Mouse (Mus musculus) kidney, embryonic 15.5 days (tissue): ENCODE measurements at regions not wholly inside any gene's neighbourhood (a gene's known extent, or its start where the extent isn't known, plus 50 kb on each side); places are given as distances from the start of the nearest gene placed in this dataset.

Source experiments
- ATAC-seq: fragments of 200-750 bp; cut with Nextera tagmentation; replicated peaks from 2 replicates; pipeline ENCODE4 v1.8.0; 2017; ENCODE audit warnings: moderate TSS enrichment; ENCODE audit not compliant: low FRiP score
- H3K27ac ChIP-seq: fragments of 300-500 bp; sonication (generic); 2 replicates; pipeline ENCODE4 v1.5.1; 2015; ENCODE audit warnings: mild to moderate bottlenecking, inconsistent platforms
- H3K27me3 ChIP-seq: fragments of 300-500 bp; sonication (generic); 2 replicates; pipeline ENCODE4 v1.6.1; 2015; ENCODE audit warnings: inconsistent platforms
- H3K36me3 ChIP-seq: fragments of 300-500 bp; sonication (generic); 2 replicates; pipeline ENCODE4 v1.6.1; 2015; ENCODE audit warnings: inconsistent platforms
- H3K4me1 ChIP-seq: fragments of 300-500 bp; sonication (generic); 2 replicates; pipeline ENCODE4 v1.6.1; 2015; ENCODE audit warnings: inconsistent platforms
- H3K4me2 ChIP-seq: fragments of 300-500 bp; sonication (generic); 2 replicates; pipeline ENCODE4 v1.6.1; 2015; ENCODE audit warnings: moderate library complexity, mild to moderate bottlenecking, inconsistent platforms
- H3K4me3 ChIP-seq: fragments of 300-500 bp; sonication (generic); replicated peaks from 2 replicates; pipeline ENCODE4 v1.5.1; 2015; ENCODE audit warnings: mild to moderate bottlenecking, inconsistent platforms
- H3K9ac ChIP-seq: fragments of 300-500 bp; sonication (generic); 2 replicates; pipeline ENCODE4 v1.6.1; 2015; ENCODE audit warnings: mild to moderate bottlenecking, inconsistent platforms
- H3K9me3 ChIP-seq: fragments of 300-500 bp; sonication (generic); replicated peaks from 2 replicates; pipeline ENCODE4 v1.6.1; 2016; ENCODE audit warnings: inconsistent platforms
- WGBS: fragments of 180-500 bp; shearing (Covaris S2); methylation state at CpG from one replicate; pipeline ENCODE4 v1.1.7; 2015; ENCODE audit warnings: mixed read lengths; 5-methylcytosine and 5-hydroxymethylcytosine counted together

DNA sequence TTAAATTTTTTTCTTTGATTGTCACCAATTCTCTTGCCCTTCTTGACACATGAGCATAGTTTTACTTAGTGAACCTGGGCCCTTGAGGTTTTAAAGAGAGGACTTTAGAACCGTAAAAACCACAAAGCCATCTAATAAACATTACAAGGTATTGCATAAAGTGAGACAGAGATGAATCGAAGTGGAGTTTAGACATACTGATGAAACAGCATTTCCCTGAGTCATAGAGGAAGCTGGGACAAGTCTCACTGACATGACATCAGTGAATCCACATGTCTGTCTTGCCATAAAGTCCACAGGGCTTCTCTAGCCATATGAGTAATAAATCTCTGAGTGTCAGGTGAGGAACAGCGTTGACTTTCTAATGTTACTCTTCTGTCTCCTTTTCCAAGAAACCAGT, 128.4 kb downstream of the Btc start:
- H3K4me3 ChIP-seq = no peak overlapping the region
- no peak overlapping the region for H3K9ac ChIP-seq
- H3K36me3 ChIP-seq = no peaks in the 10 kb centered on the region
- no peaks in the 10 kb centered on the region for H3K27me3 ChIP-seq
- no peak overlapping the region for H3K27ac ChIP-seq
- 73% methylated on average over 3 of the region's 3 CpGs for WGBS
- no peaks in the 10 kb centered on the region for H3K4me1 ChIP-seq
- H3K4me2 ChIP-seq = no peak overlapping the region
- H3K9me3 ChIP-seq = no peaks in the 10 kb centered on the region
- no peak for ATAC-seq

DNA sequence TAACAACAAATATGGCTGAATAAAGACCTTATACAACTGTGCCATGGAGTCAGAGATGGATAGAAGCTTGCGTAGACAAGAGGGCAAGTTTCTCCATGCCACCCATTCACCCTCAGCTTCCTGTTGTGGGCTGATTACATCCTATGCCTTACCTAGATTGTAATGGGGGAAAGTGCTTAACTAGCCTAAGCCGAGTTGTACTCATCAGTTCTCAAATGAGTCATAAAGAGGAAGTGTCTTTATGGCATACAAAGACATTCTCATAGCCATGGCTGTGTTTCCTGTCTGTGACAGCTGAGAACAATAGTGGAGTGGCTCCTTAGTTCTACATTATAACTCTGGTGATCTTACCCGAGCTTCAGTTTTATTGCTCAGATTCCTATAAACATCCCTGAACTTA, 124.3 kb downstream of the Btc start:
- ATAC-seq = no peak
- H3K9me3 ChIP-seq = no peaks in the 10 kb centered on the region
- H3K27me3 ChIP-seq = no peaks in the 10 kb centered on the region
- no peak overlapping the region for H3K9ac ChIP-seq
- H3K27ac ChIP-seq = no peak overlapping the region
- H3K4me3 ChIP-seq = no peak overlapping the region
- H3K36me3 ChIP-seq = no peaks in the 10 kb centered on the region
- H3K4me1 ChIP-seq = no peaks in the 10 kb centered on the region
- WGBS = 66% methylated on average over 3 of the region's 3 CpGs
- no peak overlapping the region for H3K4me2 ChIP-seq

DNA sequence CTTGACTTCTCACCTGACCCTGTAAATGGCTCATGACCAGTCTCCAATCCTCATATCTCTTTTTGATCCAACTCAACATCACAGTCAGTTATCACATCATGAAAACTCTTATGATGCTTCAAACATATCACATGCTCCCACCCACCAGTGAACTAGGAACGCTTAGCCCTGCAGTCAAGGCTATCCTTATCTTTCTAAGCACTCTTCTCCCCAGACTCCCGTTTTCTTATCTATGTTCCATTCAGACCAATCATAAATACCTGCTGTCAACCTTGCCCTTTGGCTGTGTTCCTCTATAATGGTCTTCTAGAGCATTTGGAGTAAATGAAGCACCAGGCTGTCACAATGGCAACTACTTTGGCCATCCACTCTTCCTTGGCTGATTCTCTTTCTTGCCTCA, 123.3 kb downstream of the Btc start:
- Histone ChIP-seq H3K9me3 (no peaks in the 10 kb centered on the region), H3K4me3 (no peak overlapping the region), H3K27me3 (no peaks in the 10 kb centered on the region), H3K4me1 (no peaks in the 10 kb centered on the region), H3K9ac (no peak overlapping the region), H3K27ac (no peak overlapping the region), H3K4me2 (no peak overlapping the region), H3K36me3 (no peaks in the 10 kb centered on the region)
- ATAC-seq = no peak
- 79% methylated on average over 2 of the region's 2 CpGs for WGBS

DNA sequence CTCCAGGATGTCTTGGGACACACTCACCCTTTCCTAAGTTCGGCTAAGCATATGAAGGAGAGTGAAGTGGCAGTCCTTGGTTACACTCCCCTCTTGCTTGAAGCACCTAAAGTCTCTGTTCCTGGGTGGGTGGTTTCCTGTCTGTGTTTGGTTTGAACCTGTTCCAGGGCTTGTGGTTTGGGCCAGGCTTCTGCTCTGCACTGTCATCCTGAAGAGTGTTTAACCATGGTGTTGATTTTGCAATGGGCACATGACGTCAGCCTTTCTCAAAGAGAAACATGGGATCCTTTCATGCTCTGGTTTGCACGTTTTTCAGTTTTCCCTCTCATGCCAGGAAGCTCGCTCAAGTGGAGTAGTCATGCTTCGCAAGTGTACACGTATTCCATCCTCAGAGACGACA, 119.8 kb downstream of the Btc start:
- no peaks in the 10 kb centered on the region for H3K36me3 ChIP-seq
- H3K4me1 ChIP-seq = no peaks in the 10 kb centered on the region
- H3K9ac ChIP-seq = no peak overlapping the region
- no peak overlapping the region for H3K4me3 ChIP-seq
- no peak overlapping the region for H3K4me2 ChIP-seq
- ATAC-seq = no peak
- H3K27me3 ChIP-seq = no peaks in the 10 kb centered on the region
- H3K9me3 ChIP-seq = no peaks in the 10 kb centered on the region
- WGBS = 69% methylated on average over 7 of the region's 7 CpGs
- H3K27ac ChIP-seq = no peak overlapping the region

DNA sequence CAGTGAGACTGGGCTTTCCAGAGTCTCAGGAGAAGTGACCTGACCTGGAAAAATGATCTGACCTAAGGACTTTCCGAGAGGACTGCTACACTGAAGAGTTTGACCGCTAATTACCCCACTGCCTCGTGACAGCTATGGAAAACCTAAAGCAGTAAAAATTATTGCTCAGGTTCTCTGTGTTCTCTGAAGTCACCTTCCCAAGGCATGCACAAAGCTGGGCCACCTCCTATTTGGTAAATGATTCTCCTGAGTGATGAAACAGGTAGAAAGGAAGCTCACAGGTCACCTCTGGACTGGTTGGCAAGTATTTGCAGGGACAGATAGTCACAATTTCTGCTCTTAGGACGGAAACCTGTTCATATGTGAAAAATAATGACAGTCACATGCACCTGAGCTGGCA, 109.7 kb downstream of the Btc start:
- peak; percentile 43; the same call in 1 of the 2 replicates for ATAC-seq
- no peak overlapping the region for H3K4me3 ChIP-seq
- no peaks in the 10 kb centered on the region for H3K9me3 ChIP-seq
- no peak overlapping the region for H3K9ac ChIP-seq
- no peaks in the 10 kb centered on the region for H3K36me3 ChIP-seq
- H3K27me3 ChIP-seq = no peaks in the 10 kb centered on the region
- no peak overlapping the region for H3K4me2 ChIP-seq
- no peak overlapping the region for H3K27ac ChIP-seq
- 28% methylated on average over 4 of the region's 4 CpGs for WGBS
- H3K4me1 ChIP-seq = no peaks in the 10 kb centered on the region

DNA sequence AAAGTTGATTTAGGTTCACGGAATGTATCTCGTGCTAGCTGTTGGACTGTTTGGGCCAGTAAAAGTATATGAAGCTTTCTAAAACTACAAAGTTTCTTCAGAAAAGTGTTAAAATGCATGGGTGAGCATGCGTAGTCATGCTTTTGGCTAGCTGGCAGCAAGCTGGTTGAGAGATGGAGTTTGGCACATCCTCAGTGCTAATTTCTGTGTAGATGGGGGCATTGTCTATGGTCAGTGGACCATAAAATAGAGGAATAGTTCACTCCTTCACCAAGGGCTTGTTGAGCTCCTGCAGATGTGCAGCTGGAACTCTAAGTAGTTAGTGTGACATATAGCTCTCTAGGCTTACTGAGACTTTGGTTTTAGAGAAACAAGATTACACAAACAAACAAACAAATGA, 107.8 kb downstream of the Btc start:
- no peak overlapping the region for H3K27ac ChIP-seq

DNA sequence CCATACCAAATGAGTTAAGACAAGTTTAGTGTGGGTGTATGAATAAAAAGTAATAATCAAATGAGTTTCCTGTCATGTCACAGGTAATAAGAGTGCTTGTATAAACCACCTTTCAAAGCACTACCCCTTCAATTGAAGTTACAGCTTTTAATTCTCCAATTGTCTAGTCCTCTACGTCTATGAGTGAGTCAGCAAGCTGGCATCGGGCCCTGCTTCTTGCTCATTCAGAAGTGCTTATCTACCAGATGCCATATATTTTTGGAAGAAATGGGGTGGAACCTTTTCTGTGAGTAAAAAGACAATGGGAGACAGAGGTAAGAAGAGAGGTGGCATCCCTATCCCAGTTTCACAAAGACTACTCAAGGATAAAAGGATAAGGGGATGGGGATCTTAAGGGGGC, 105.7 kb downstream of the Btc start:
- H3K9ac ChIP-seq = no peak overlapping the region
- no peak overlapping the region for H3K4me3 ChIP-seq
- ATAC-seq = no peak
- H3K9me3 ChIP-seq = no peaks in the 10 kb centered on the region
- no peaks in the 10 kb centered on the region for H3K27me3 ChIP-seq
- H3K4me1 ChIP-seq = no peaks in the 10 kb centered on the region
- no peaks in the 10 kb centered on the region for H3K36me3 ChIP-seq
- 79% methylated on average over 2 of the region's 2 CpGs for WGBS
- no peak overlapping the region for H3K27ac ChIP-seq
- no peak overlapping the region for H3K4me2 ChIP-seq

More for the DNA sequence above, 107.8 kb downstream of the Btc start:
- Histone ChIP-seq H3K36me3 (no peaks in the 10 kb centered on the region), H3K4me1 (no peaks in the 10 kb centered on the region), H3K4me2 (no peak overlapping the region), H3K4me3 (no peak overlapping the region), H3K9me3 (no peaks in the 10 kb centered on the region), H3K27me3 (no peaks in the 10 kb centered on the region), H3K9ac (no peak overlapping the region)
- ATAC-seq = no peak
- WGBS = 76% methylated on average over 3 of the region's 3 CpGs

DNA sequence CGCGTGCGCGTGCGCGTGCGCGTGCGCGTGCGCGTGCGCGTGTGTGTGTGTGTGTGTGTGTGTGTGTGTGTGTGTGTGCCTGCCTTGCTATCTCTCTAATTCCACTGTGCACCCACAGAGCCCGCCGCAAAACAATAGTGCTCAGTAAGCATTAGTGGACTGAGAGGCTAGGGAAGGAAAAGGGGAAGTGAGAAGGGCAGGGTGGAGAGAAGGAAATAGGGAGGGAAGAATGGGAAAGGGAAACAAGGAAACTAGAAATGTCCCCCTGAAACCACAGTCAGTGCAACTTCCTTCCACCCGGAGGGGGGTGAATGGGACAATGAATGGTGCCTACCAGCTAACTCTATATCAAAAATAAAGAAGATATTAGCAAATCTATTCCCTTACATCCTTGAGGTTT, 100.7 kb downstream of the Btc start:
- no peak for ATAC-seq
- Histone ChIP-seq H3K9me3 (no peaks in the 10 kb centered on the region), H3K4me2 (no peak overlapping the region), H3K27ac (no peak overlapping the region), H3K4me1 (peaks cover 6% of the 10 kb centered on the region; the same call in 1 of the 2 replicates), H3K9ac (no peak overlapping the region), H3K36me3 (no peaks in the 10 kb centered on the region), H3K4me3 (no peak overlapping the region), H3K27me3 (no peaks in the 10 kb centered on the region)
- 94% methylated on average over 17 of the region's 17 CpGs for WGBS

DNA sequence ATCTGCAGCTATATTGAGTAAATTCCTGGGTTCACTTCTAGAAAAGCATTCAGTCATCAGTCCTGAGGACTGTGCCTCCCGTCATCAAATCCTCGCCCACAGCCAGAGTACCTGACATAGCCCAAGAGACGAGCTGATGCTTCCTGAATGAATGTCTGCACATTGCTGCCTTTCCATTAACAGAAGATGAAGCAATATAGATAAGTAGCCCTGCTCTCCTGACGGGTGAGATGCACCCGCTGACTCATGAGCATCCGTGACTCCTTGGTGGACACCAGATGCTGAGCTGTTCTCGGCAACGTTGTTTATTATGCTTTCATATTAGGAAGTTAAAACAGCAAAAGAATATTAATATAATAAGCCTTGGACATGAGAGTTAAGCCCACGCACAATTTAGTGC, 99.9 kb downstream of the Btc start:
- Histone ChIP-seq H3K27ac (no peak overlapping the region), H3K9ac (no peak overlapping the region), H3K27me3 (no peaks in the 10 kb centered on the region), H3K4me3 (no peak overlapping the region), H3K4me1 (peaks cover 6% of the 10 kb centered on the region; the same call in 1 of the 2 replicates), H3K36me3 (no peaks in the 10 kb centered on the region), H3K9me3 (no peaks in the 10 kb centered on the region), H3K4me2 (no peak overlapping the region)
- ATAC-seq = no peak
- whole genome bisulfite sequencing = 45% methylated on average over 9 of the region's 9 CpGs

DNA sequence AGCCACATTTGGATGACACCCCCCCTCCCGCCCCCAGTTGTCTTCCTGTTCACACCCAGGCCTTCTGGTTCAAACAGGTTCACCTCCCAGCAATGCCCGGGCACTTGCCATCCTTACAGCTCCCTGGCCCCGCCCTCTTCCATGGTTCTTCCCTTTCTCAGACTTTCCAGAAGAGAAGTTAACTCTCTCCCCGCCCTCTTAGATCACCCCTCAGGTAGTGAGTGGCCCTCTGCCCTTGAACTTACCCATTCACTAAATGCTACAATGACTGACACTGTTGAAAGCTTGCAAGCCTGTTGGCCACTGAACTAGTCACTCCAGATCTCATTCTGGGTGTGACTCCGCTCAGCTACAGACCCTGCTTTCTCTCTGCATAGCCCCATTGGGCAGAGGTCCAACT, 99.1 kb downstream of the Btc start:
- Histone ChIP-seq H3K9ac (no peak overlapping the region), H3K4me1 (peaks cover 6% of the 10 kb centered on the region; the same call in 1 of the 2 replicates), H3K36me3 (no peaks in the 10 kb centered on the region), H3K27me3 (no peaks in the 10 kb centered on the region), H3K4me3 (no peak overlapping the region), H3K9me3 (no peaks in the 10 kb centered on the region), H3K4me2 (no peak overlapping the region), H3K27ac (no peak overlapping the region)
- WGBS = 57% methylated on average over 5 of the region's 5 CpGs
- ATAC-seq = peak; percentile 46; the same call in 1 of the 2 replicates

DNA sequence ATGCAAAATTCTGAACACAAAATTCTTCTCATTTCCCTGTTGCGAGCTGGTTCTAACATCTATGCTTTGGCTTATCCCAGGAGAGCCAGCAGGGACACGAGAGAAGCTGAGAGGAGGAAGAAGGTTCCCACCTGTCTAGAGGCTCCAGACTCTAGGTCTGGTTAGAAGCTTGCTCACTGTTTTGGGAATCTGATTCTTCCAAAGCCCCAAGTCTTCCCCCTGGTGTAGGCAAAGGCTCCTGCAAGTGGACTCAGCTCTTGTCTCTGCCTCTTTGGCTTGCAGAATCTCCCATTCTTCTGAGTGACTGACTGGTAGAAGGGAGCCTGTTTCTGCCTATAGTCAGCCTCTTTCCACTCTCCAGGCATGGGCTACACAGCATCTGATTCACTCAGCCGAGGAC, 95.8 kb downstream of the Btc start:
- Histone ChIP-seq H3K4me1 (peaks cover 6% of the 10 kb centered on the region; the same call in 1 of the 2 replicates), H3K36me3 (no peaks in the 10 kb centered on the region), H3K4me3 (no peak overlapping the region), H3K27me3 (no peaks in the 10 kb centered on the region), H3K27ac (no peak overlapping the region), H3K9me3 (no peaks in the 10 kb centered on the region), H3K4me2 (no peak overlapping the region), H3K9ac (no peak overlapping the region)
- WGBS = 68% methylated on average over 3 of the region's 3 CpGs
- ATAC-seq = no peak
